Mouse (Mus musculus) spleen, adult 12 weeks (tissue): ENCODE data around the gene Gpr87.

ENCODE experiments used
- DNase-seq: peaks from one replicate; pipeline ENCODE4 v3.0.0; 2022; ENCODE audit warnings: low spot score

Gene Gpr87

GRCm38 (mm10) chr3:59194938-59195337 lies at the start of gene Gpr87:
Gene Gpr87 (minus strand): TSS chr3:59195104.
- DNase-seq = no peak

GRCm38 (mm10) chr3:59243384-59243783 lies 48.5 kb upstream of the Gpr87 start:
- no peak for DNase-seq

GRCm38 (mm10) chr3:59234878-59235277 lies 40.0 kb upstream of the Gpr87 start:
- DNase-seq = no peak

- DNase-seq = no peak
Observed at GRCm38 (mm10) chr3:59230912-59231311, 36.0 kb upstream of the Gpr87 start.

GRCm38 (mm10) chr3:59228730-59229551 lies 34.0 kb upstream of the Gpr87 start:
- no peak for DNase-seq

- no peak for DNase-seq
Observed at GRCm38 (mm10) chr3:59227696-59228095, 32.8 kb upstream of the Gpr87 start.

- no peak for DNase-seq
Observed at GRCm38 (mm10) chr3:59225411-59225810, 30.5 kb upstream of the Gpr87 start.

- DNase-seq = no peak
Observed at GRCm38 (mm10) chr3:59222303-59222702, 27.4 kb upstream of the Gpr87 start.

- no peak for DNase-seq
Observed at GRCm38 (mm10) chr3:59219326-59219725, 24.4 kb upstream of the Gpr87 start.

GRCm38 (mm10) chr3:59217211-59217610 lies 22.3 kb upstream of the Gpr87 start:
- DNase-seq = no peak

GRCm38 (mm10) chr3:59212404-59212803 lies 17.5 kb upstream of the Gpr87 start:
- DNase-seq = no peak

GRCm38 (mm10) chr3:59211784-59212183 lies 16.9 kb upstream of the Gpr87 start:
- DNase-seq = no peak

GRCm38 (mm10) chr3:59210727-59211126 lies 15.8 kb upstream of the Gpr87 start, which contains the start of gene P2ry13:
Gene P2ry13 (minus strand): TSS chr3:59210882.
- no peak for DNase-seq

GRCm38 (mm10) chr3:59210089-59210488 lies 15.2 kb upstream of the Gpr87 start:
- DNase-seq = no peak

- no peak for DNase-seq
Observed at GRCm38 (mm10) chr3:59208650-59209548, 14.0 kb upstream of the Gpr87 start.

- DNase-seq = no peak
Observed at GRCm38 (mm10) chr3:59205941-59206340, 11.0 kb upstream of the Gpr87 start.

- DNase-seq = no peak
Observed at GRCm38 (mm10) chr3:59204719-59205503, 10.0 kb upstream of the Gpr87 start.

GRCm38 (mm10) chr3:59203802-59204520 lies 9.1 kb upstream of the Gpr87 start:
- DNase-seq = no peak

- no peak for DNase-seq
Observed at GRCm38 (mm10) chr3:59197329-59197948, 2.5 kb upstream of the Gpr87 start.

GRCm38 (mm10) chr3:59194099-59194498 lies 805 bp downstream of the Gpr87 start:
- no peak for DNase-seq

- DNase-seq = no peak
Observed at GRCm38 (mm10) chr3:59191674-59192073, 3.2 kb downstream of the Gpr87 start.
